Mouse (Mus musculus) cerebellum, adult 2 months (tissue): ENCODE data around the gene Sez6l. TPM values are rescaled to one million over a fixed set of nuclear protein-coding genes. Genes with fewer than 3 reads are reported as not detected.

ENCODE experiments used
- DNase-seq, 2 experiments: peaks; one replicate each; pipeline ENCODE4 v3.0.0; 2021
- H3K27ac ChIP-seq: fragments of 200-500 bp; 2 replicates; pipeline ENCODE4 v1.5.1; 2012; ENCODE audit warnings: low read length, control low read depth, inconsistent platforms; ENCODE audit not compliant: insufficient read depth
- H3K27me3 ChIP-seq: fragments of 200-500 bp; 2 replicates; pipeline ENCODE4 v1.6.1; 2012; ENCODE audit warnings: inconsistent platforms, mild to moderate bottlenecking, low read length, moderate library complexity; ENCODE audit not compliant: control insufficient read depth, insufficient read depth
- H3K4me1 ChIP-seq: fragments of 200-500 bp; 2 replicates; pipeline ENCODE4 v1.6.1; 2011; ENCODE audit warnings: low read length; ENCODE audit not compliant: control insufficient read depth, insufficient read depth
- H3K4me3 ChIP-seq: fragments of 200-500 bp; replicated peaks from 2 replicates; pipeline ENCODE3; 2011; ENCODE audit warnings: mild to moderate bottlenecking, low read depth, low read length, control low read depth; ENCODE audit not compliant: insufficient read depth
- CTCF ChIP-seq: fragments of 200-500 bp; IDR thresholded peaks from 2 replicates; pipeline ENCODE4 v1.5.1; 2011; ENCODE audit warnings: low read depth, mild to moderate bottlenecking, control low read depth, low read length, moderate library complexity, borderline replicate concordance; ENCODE audit not compliant: insufficient read depth
- POLR2A ChIP-seq: fragments of 200-500 bp; IDR thresholded peaks from 2 replicates; pipeline ENCODE4 v1.6.1; 2011; ENCODE audit warnings: low read length, control low read depth, borderline replicate concordance; ENCODE audit not compliant: insufficient read depth
- WGBS: fragments of 180-500 bp; shearing (Covaris S2); methylation state at CpG from one replicate; pipeline ENCODE4 v1.1.7; 2018; 5-methylcytosine and 5-hydroxymethylcytosine counted together
- polyA plus RNA-seq: library from polyadenylated mRNA; depleted of rRNA; stranded (reverse); fragments of >200 nt; gene quantifications from 2 replicates; pipeline ENCODE4 v1.2.3, GENCODE M21; 2012

Gene Sez6l
- polyA plus RNA-seq, 1 experiment: 81.5 TPM

GRCm38 (mm10) chr5:112583304-112583703 lies 6.3 kb upstream of the Sez6l start:
- H3K27ac ChIP-seq: no peak overlapping the region
- DNase-seq: no peak
- H3K4me3 ChIP-seq: no peak overlapping the region
- H3K27me3 ChIP-seq: no peaks in the 10 kb centered on the region
- 65% methylated on average over 9 of the region's 9 CpGs for WGBS
- no peak for TF ChIP-seq CTCF
- H3K4me1 ChIP-seq: peaks cover 14% of the 10 kb centered on the region

GRCm38 (mm10) chr5:112577750-112578149 lies 765 bp upstream of the Sez6l start:
- peak; percentile 65 to 71 for DNase-seq
- Histone ChIP-seq H3K4me3 (peak overlapping the region; percentile 86), H3K4me1 (peaks cover 9% of the 10 kb centered on the region; the same call in 1 of the 2 replicates), H3K27me3 (no peaks in the 10 kb centered on the region), H3K27ac (peak overlapping the region; percentile 76)
- WGBS: 6% methylated on average over 10 of the region's 10 CpGs
- TF ChIP-seq CTCF (no peak), POLR2A (no peak)

GRCm38 (mm10) chr5:112576361-112576992 lies 508 bp downstream of the Sez6l start:
- peaks cover 18% of the 10 kb centered on the region for H3K4me1 ChIP-seq
- peak overlapping the region; percentile 92 for H3K27ac ChIP-seq
- peak; percentile 81 to 85 for DNase-seq
- no peak for TF ChIP-seq CTCF
- TF ChIP-seq POLR2A: no peak
- under 1% methylated on average over 48 of the region's 48 CpGs for WGBS
- no peaks in the 10 kb centered on the region for H3K27me3 ChIP-seq
- peak overlapping the region; percentile 86 for H3K4me3 ChIP-seq

GRCm38 (mm10) chr5:112575151-112575915 lies 1.7 kb downstream of the Sez6l start:
- Histone ChIP-seq H3K4me3 (peak overlapping the region; percentile 86), H3K27me3 (no peaks in the 10 kb centered on the region), H3K4me1 (peaks cover 26% of the 10 kb centered on the region), H3K27ac (peak overlapping the region; percentile 92)
- 2% methylated on average over 12 of the region's 12 CpGs for WGBS
- DNase-seq: peak; percentile 58 to 65
- no peak for TF ChIP-seq CTCF
- TF ChIP-seq POLR2A: no peak

- H3K27me3 ChIP-seq: no peaks in the 10 kb centered on the region
- WGBS: 2% methylated on average over 8 of the region's 8 CpGs
- DNase-seq: peak; percentile 89 to 92
- peak overlapping the region; percentile 86 for H3K4me3 ChIP-seq
- peaks cover 26% of the 10 kb centered on the region for H3K4me1 ChIP-seq
- no peak overlapping the region for H3K27ac ChIP-seq
- peak; percentile 98 for TF ChIP-seq CTCF
- TF ChIP-seq POLR2A: no peak
Measured at GRCm38 (mm10) chr5:112573916-112574315, 3.1 kb downstream of the Sez6l start.

GRCm38 (mm10) chr5:112572217-112572616 lies 4.8 kb downstream of the Sez6l start:
- Histone ChIP-seq H3K4me1 (peaks cover 29% of the 10 kb centered on the region), H3K27me3 (no peaks in the 10 kb centered on the region), H3K27ac (no peak overlapping the region), H3K4me3 (no peak overlapping the region)
- 69% methylated on average over 2 of the region's 2 CpGs for WGBS
- no peak for DNase-seq
- no peak for TF ChIP-seq CTCF
- TF ChIP-seq POLR2A: no peak

- H3K27me3 ChIP-seq: no peaks in the 10 kb centered on the region
- peaks cover 26% of the 10 kb centered on the region for H3K4me1 ChIP-seq
- H3K4me3 ChIP-seq: no peak overlapping the region
- WGBS: 68% methylated on average over 8 of the region's 8 CpGs
- no peak overlapping the region for H3K27ac ChIP-seq
- TF ChIP-seq CTCF (no peak), POLR2A (no peak)
- no peak for DNase-seq
Measured at GRCm38 (mm10) chr5:112565489-112565888, 11.5 kb downstream of the Sez6l start.

GRCm38 (mm10) chr5:112565083-112565482 lies 11.9 kb downstream of the Sez6l start:
- no peak for TF ChIP-seq CTCF
- TF ChIP-seq POLR2A: no peak
- Histone ChIP-seq H3K4me3 (no peak overlapping the region), H3K4me1 (peaks cover 25% of the 10 kb centered on the region), H3K27me3 (no peaks in the 10 kb centered on the region), H3K27ac (no peak overlapping the region)
- DNase-seq: no peak
- 92% methylated on average over 17 of the region's 17 CpGs for WGBS
